Mouse (Mus musculus): ENCODE measurements at regions not wholly inside any gene's neighbourhood (a gene's known extent, or its start where the extent isn't known, plus 50 kb on each side); places are given as distances from the start of the nearest gene placed in this dataset.

GRCm38 (mm10) chrX:166765647-166766046 lies 180.1 kb upstream of the Egfl6 start:
- TF ChIP-seq CTCF (IDR thresholded peaks at IDR 0.05; ENCODE audit: low read depth, low read length) (no peak), POLR2A (IDR thresholded peaks at IDR 0.05; ENCODE audit: extremely low read depth, insufficient read depth, low read length) (no peak)
